Mouse (Mus musculus) lung, embryonic 16.5 days (tissue): ENCODE data around the gene Dusp12. TPM values are rescaled to one million over a fixed set of nuclear protein-coding genes. Genes with fewer than 3 reads are reported as not detected.

ENCODE experiments used
- ATAC-seq: fragments of 200-750 bp; cut with Nextera tagmentation; 2 replicates; pipeline ENCODE4 v1.8.0; 2017; ENCODE audit warnings: low read depth, mild to moderate bottlenecking, moderate library complexity
- H3K27ac ChIP-seq: fragments of 300-500 bp; sonication (generic); 2 replicates; pipeline ENCODE4 v1.5.1; 2014; ENCODE audit warnings: mild to moderate bottlenecking, control low read depth, low read length
- H3K27me3 ChIP-seq: fragments of 300-500 bp; sonication (generic); 2 replicates; pipeline ENCODE4 v1.6.1; 2014; ENCODE audit warnings: low read depth, low read length, mixed read lengths; ENCODE audit not compliant: control insufficient read depth, insufficient read depth
- H3K36me3 ChIP-seq: fragments of 300-500 bp; sonication (generic); 2 replicates; pipeline ENCODE4 v1.6.1; 2014; ENCODE audit warnings: low read length; ENCODE audit not compliant: control insufficient read depth, insufficient read depth
- H3K4me1 ChIP-seq: fragments of 300-500 bp; sonication (generic); replicated peaks from 2 replicates; pipeline ENCODE4 v1.6.1; 2014; ENCODE audit warnings: low read length, mixed read lengths; ENCODE audit not compliant: control insufficient read depth, insufficient read depth
- H3K4me2 ChIP-seq: fragments of 300-500 bp; sonication (generic); 2 replicates; pipeline ENCODE4 v1.6.1; 2014; ENCODE audit warnings: low read depth, low read length, control low read depth
- H3K4me3 ChIP-seq: fragments of 300-500 bp; sonication (generic); 2 replicates; pipeline ENCODE4 v1.5.1; 2014; ENCODE audit warnings: mild to moderate bottlenecking, low read length, control low read depth
- H3K9ac ChIP-seq: fragments of 300-500 bp; sonication (generic); 2 replicates; pipeline ENCODE4 v1.6.1; 2014; ENCODE audit warnings: low read length, control low read depth
- H3K9me3 ChIP-seq: fragments of 300-500 bp; sonication (generic); 2 replicates; pipeline ENCODE4 v1.6.1; 2016; ENCODE audit warnings: low read length; ENCODE audit not compliant: control insufficient read depth
- WGBS: fragments of 180-500 bp; shearing (Covaris S2); extraction: QIAGEN DNeasy Blood & Tissue Kit; methylation state at CpG from one replicate; pipeline ENCODE4 v1.1.7; 2014; 5-methylcytosine and 5-hydroxymethylcytosine counted together
- polyA plus RNA-seq: library from polyadenylated mRNA; unstranded; fragments of >200 nt; fragmentation: Nextera tagmentation; extraction: Ambion mirVana; gene quantifications from 2 replicates; pipeline ENCODE4 v1.2.1, GENCODE M21; 2015

Gene Dusp12
- polyA plus RNA-seq, 1 experiment from 2014 or later, result 29.2 TPM

DNA sequence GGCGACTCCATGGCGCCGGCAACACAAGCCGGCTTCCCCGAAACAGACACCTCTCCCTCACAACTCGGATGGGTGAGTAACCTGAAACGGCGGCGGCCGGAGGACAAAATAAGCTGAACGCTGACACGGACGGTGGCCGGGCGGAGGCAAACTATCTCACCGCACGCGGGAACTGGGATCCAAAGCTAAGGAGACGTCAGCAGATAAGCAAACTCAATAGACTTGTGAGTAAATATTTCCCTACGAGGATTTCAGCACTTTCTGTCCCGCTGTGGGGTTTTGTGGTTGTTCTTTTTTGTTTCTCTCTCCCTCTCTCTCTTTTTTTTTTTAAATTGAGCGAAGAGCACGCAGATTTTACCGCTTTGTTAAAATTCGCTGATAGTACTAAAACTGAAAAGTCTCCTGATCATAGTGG is 17.6 kb downstream of the Dusp12 start, which contains the start of gene Atf6:
Gene Atf6, minus strand, starts transcription at position 81 of the 415 bp plus-strand sequence.
- H3K36me3 ChIP-seq, result 0 out of 2 replicates have a peak, but pooled peaks cover 2% of the 10 kb centered on the region
- H3K4me2 ChIP-seq, result peak within 1 kb of the TSS; percentile 80
- peak within 1 kb of the TSS; percentile 92 for H3K4me3 ChIP-seq
- 0% methylated on average over 25 of the region's 25 CpGs for WGBS
- peak within 1 kb of the TSS; percentile 90 for H3K9ac ChIP-seq
- no peaks in the 10 kb centered on the region for H3K27me3 ChIP-seq
- peak within 1 kb of the TSS; percentile 74 for H3K27ac ChIP-seq
- ATAC-seq, result peak; percentile 86
- H3K4me1 ChIP-seq, result peaks cover 7% of the 10 kb centered on the region; the same call in 1 of the 2 replicates
- H3K9me3 ChIP-seq, result no peaks in the 10 kb centered on the region

DNA sequence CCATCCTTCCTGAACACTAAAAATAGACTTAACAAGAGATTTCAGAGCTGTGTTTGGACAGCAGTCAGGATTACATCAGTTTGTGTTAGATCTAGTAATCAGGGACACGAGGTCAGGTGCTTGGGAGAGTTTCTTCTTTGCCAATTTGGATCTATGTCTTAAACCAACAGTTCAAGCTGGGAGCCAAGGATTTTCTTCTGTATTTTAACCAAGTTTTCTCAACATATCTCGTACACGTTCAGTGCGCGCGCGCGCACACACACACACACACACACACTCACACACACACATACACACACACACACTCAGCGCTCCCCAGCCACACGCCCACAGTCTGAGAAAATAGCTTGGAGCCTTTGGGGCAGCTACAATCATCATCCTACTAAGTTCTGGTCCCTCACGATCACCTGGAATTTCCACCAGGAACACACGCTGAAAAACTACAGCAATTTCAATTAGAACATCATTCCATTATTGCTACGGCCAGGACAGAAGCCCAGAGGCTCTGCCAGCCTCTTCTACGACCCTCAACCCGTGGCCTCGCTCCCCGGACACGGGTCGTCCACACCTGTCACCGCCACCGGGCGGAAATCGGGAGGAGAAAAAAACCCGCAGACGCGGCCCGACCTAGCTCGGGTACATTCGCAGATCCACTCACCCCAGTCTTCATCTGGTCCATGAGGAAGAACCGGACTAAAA is 18.2 kb downstream of the Dusp12 start:
- peaks cover 8% of the 10 kb centered on the region; the same call in 1 of the 2 replicates for H3K4me1 ChIP-seq
- peak overlapping the region; percentile 74 for H3K27ac ChIP-seq
- H3K4me3 ChIP-seq, result peak overlapping the region; percentile 92
- no peaks in the 10 kb centered on the region for H3K9me3 ChIP-seq
- H3K4me2 ChIP-seq, result peak overlapping the region; percentile 80
- 2% methylated on average over 29 of the region's 30 CpGs for WGBS
- no peaks in the 10 kb centered on the region for H3K27me3 ChIP-seq
- peak overlapping the region; percentile 90 for H3K9ac ChIP-seq
- ATAC-seq, result peak; percentile 50
- H3K36me3 ChIP-seq, result 0 out of 2 replicates have a peak, but pooled peaks cover 2% of the 10 kb centered on the region

DNA sequence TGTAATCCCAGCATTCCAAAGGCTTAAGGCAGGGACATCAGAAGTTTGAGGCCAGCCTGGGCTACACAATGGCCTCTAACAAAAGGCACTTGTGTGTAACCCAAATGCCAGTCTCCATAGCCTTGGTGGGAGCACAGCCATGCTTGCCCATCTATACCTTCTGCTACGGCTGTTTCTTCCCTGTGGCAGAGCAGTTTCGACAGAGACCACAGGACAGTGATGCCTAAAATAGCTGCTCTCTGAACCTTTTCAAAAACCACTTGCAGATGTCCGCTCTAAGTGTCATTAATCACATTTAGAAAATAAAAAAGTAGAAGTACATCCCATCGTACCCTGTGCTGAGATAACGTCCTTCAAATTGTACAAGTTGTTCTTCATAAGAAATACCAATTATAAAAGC is 19.9 kb downstream of the Dusp12 start:
- 77% methylated on average over 5 of the region's 5 CpGs for WGBS
- Histone ChIP-seq H3K4me3 (no peak overlapping the region), H3K4me2 (no peak overlapping the region), H3K36me3 (no peaks in the 10 kb centered on the region), H3K4me1 (peaks cover 10% of the 10 kb centered on the region; the same call in 1 of the 2 replicates), H3K27ac (no peak overlapping the region), H3K9me3 (no peaks in the 10 kb centered on the region), H3K27me3 (no peaks in the 10 kb centered on the region), H3K9ac (no peak overlapping the region)
- no peak for ATAC-seq

- no peak overlapping the region for H3K4me2 ChIP-seq
- no peak overlapping the region for H3K27ac ChIP-seq
- no peaks in the 10 kb centered on the region for H3K36me3 ChIP-seq
- no peaks in the 10 kb centered on the region for H3K9me3 ChIP-seq
- peaks cover 10% of the 10 kb centered on the region; the same call in 1 of the 2 replicates for H3K4me1 ChIP-seq
- no peaks in the 10 kb centered on the region for H3K27me3 ChIP-seq
- H3K9ac ChIP-seq, result no peak overlapping the region
- ATAC-seq, result no peak
- no peak overlapping the region for H3K4me3 ChIP-seq
- 64% methylated on average over 3 of the region's 3 CpGs for WGBS
These were observed 20.6 kb downstream of the Dusp12 start for GRCm38 (mm10) chr1:170864754-170865153.

DNA sequence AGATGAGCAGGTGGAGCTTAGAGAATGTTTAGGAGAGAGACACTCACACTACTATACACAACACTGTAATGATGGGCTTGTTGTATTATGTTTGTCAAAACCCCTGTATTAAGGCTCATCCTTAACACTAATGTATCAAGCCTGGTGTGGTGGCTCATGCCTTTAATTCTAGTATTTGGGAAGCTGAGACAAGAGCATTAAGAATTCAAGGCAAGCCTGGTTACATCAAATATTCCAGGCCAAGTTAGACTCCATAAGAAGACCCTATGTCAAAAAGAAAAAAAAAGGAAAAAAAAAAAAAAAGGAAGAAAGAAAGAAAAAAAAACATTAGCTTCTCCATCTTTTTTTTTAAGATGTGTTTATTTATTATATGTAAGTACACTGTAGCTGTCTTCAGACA is 21.1 kb downstream of the Dusp12 start:
- Histone ChIP-seq H3K4me2 (no peak overlapping the region), H3K4me1 (peaks cover 7% of the 10 kb centered on the region; the same call in 1 of the 2 replicates), H3K27me3 (no peaks in the 10 kb centered on the region), H3K4me3 (no peak overlapping the region), H3K9me3 (no peaks in the 10 kb centered on the region), H3K27ac (no peak overlapping the region), H3K36me3 (no peaks in the 10 kb centered on the region), H3K9ac (no peak overlapping the region)
- ATAC-seq, result no peak

GRCm38 (mm10) chr1:170863033-170863432 is 22.3 kb downstream of the Dusp12 start:
- no peaks in the 10 kb centered on the region for H3K36me3 ChIP-seq
- no peak for ATAC-seq
- H3K4me2 ChIP-seq, result no peak overlapping the region
- no peak overlapping the region for H3K27ac ChIP-seq
- H3K4me3 ChIP-seq, result no peak overlapping the region
- no peak overlapping the region for H3K9ac ChIP-seq
- H3K27me3 ChIP-seq, result no peaks in the 10 kb centered on the region
- H3K4me1 ChIP-seq, result peaks cover 6% of the 10 kb centered on the region; the same call in 1 of the 2 replicates
- WGBS, result 50% methylated on average over 4 of the region's 4 CpGs
- no peaks in the 10 kb centered on the region for H3K9me3 ChIP-seq

DNA sequence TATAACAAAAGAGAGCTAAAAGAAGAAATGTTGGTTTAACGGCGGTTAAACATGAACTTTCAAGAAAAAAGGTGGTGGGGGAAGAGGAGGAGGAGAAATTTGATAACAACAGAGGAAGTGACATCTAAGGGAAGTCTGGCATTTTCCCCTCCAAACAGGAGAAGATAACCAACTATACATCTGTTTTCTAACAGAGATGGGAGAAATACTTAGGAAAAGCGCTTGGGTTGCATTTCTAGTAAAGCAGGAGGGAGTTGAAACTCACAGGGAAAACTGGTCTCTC is 23.0 kb downstream of the Dusp12 start:
- ATAC-seq, result no peak
- no peaks in the 10 kb centered on the region for H3K9me3 ChIP-seq
- no peaks in the 10 kb centered on the region for H3K27me3 ChIP-seq
- no peak overlapping the region for H3K4me2 ChIP-seq
- H3K27ac ChIP-seq, result no peak overlapping the region
- no peaks in the 10 kb centered on the region for H3K36me3 ChIP-seq
- 42% methylated on average over 3 of the region's 3 CpGs for WGBS
- H3K4me3 ChIP-seq, result no peak overlapping the region
- no peak overlapping the region for H3K9ac ChIP-seq
- peaks cover 6% of the 10 kb centered on the region; the same call in 1 of the 2 replicates for H3K4me1 ChIP-seq

DNA sequence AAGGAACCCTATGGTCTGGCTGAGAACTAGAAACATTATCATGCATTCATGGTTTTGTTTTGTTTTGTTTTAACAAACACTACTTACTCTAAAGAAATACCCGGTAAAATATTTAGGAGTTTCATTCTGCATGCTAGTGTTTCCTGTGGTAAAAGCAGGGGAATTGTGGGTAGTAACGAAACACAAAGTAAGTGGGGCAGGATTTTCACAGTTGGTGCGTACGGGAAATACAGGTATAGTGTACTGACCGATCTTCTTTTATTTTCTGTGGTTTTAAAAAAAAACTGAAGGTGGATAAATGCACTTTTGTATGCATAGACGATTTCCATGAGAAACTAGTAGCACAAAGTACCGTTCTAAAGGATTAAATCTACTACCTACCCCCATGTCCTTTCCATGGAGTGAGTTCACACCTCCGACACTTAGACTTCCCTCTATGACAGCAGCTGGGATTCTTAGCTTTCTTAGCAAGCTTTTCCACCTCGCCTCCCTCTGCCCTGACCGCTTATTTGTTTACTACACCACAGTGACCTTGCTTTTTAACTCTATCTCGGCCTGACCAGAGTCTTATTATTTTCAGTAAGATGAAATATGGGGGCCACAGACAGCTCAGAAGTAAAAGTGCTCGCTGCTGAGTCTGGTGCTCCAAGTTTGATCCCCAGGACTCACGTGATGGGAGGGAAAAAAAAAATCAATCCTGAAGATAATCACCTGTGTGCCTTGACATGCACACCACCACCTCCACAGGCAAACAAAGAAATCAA is 23.5 kb downstream of the Dusp12 start:
- no peak overlapping the region for H3K4me2 ChIP-seq

GRCm38 (mm10) chr1:170858872-170859271 is 26.5 kb downstream of the Dusp12 start:
- Histone ChIP-seq H3K4me1 (peaks cover 5% of the 10 kb centered on the region; the same call in 1 of the 2 replicates), H3K4me3 (no peak overlapping the region), H3K9ac (no peak overlapping the region), H3K27ac (no peak overlapping the region), H3K27me3 (no peaks in the 10 kb centered on the region), H3K4me2 (no peak overlapping the region), H3K9me3 (no peaks in the 10 kb centered on the region), H3K36me3 (no peaks in the 10 kb centered on the region)
- 57% methylated on average over 2 of the region's 2 CpGs for WGBS
- no peak for ATAC-seq

More for the DNA sequence above, 23.5 kb downstream of the Dusp12 start:
- H3K27ac ChIP-seq, result no peak overlapping the region
- no peaks in the 10 kb centered on the region for H3K36me3 ChIP-seq
- peaks cover 5% of the 10 kb centered on the region; the same call in 1 of the 2 replicates for H3K4me1 ChIP-seq
- H3K9me3 ChIP-seq, result no peaks in the 10 kb centered on the region
- 57% methylated on average over 13 of the region's 13 CpGs for WGBS
- ATAC-seq, result no peak
- H3K27me3 ChIP-seq, result no peaks in the 10 kb centered on the region
- no peak overlapping the region for H3K9ac ChIP-seq
- no peak overlapping the region for H3K4me3 ChIP-seq
